Mouse (Mus musculus) frontal cortex, adult 2 months (tissue): ENCODE data around the gene Grin2b. TPM values are rescaled to one million over a fixed set of nuclear protein-coding genes. Genes with fewer than 3 reads are reported as not detected.

ENCODE experiments used
- DNase-seq, 2 experiments: peaks; one replicate each; pipeline ENCODE4 v3.0.0; 2022; ENCODE audit warnings: low spot score in 1 of 2; ENCODE audit errors: extremely low spot score in 1 of 2
- polyA plus RNA-seq: library from polyadenylated mRNA; depleted of rRNA; stranded (reverse); fragments of >200 nt; gene quantifications from 2 replicates; pipeline ENCODE4 v1.2.3, GENCODE M21; 2012

The Grin2b gene
- polyA plus RNA-seq, 1 experiment = 44.3 TPM

DNA sequence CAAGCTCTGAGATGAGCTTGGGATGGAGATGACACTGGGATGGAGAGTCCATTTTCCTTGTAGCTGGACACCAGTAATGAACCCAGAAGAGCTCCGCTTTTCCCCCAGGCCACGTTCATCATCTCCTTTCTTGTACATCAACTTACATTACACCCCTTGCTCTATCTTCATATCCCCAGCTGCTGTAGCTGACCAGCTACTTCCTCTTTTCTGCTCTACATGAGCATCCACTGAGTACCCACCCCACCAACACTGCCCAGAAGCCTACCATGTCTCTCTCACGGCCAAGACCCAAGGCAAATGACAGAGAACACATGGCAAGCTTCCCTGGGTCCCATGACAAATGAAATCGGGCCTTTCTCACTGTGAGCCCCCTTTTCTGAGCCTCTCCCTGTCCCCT lies 161.8 kb downstream of the Grin2b start:
- DNase-seq = no peak

DNA sequence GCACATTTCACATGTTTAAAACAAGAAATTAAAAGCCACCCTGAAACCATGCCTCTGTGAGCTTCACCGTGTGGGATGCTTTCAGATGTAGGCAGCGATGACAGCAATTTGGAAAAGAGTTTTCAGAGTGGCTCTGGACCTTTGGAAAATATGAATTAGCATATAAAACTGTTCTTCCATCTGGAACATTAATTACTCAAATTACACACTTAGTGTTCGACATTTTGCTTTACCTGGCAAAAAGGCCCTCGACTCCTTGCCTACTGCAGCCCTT lies 162.3 kb downstream of the Grin2b start:
- peak in 1 of 2 experiments; percentile 44 for DNase-seq

DNA sequence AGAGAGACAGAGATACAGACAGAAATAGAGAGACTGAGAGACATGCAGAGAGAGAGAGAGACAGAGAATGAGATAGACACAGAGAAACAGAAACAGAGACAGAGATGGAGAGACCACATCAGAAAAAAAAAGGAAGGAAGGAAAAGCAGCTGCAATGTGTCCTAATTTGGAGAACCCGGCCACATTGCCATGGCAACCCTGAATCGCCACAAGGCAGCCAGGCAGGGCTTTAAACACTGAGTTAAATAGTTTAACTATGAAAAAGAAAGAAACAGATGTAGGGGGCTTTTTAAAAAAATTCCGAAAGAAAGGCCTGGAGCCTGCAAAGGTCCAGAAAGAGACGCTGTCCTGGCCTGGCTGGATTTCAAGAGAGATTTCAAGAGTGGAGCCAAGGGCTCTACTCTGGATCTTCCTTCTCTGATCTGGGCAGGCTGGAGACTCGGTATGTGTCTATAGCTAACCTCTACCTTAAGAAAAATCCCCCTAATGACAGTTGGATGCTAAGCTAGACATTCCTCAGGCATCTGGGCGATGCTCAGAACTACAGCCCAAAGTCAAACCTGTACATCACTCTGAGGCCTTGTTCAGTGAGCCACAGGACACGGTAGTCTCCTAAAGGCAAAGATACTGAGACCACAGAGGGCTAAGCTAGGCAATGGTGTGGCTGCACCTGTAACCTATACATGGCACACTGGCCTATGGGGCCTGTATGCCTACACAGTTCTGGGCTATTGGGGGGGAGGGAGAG lies 162.8 kb downstream of the Grin2b start:
- DNase-seq = peak in 1 of 2 experiments; percentile 60

DNA sequence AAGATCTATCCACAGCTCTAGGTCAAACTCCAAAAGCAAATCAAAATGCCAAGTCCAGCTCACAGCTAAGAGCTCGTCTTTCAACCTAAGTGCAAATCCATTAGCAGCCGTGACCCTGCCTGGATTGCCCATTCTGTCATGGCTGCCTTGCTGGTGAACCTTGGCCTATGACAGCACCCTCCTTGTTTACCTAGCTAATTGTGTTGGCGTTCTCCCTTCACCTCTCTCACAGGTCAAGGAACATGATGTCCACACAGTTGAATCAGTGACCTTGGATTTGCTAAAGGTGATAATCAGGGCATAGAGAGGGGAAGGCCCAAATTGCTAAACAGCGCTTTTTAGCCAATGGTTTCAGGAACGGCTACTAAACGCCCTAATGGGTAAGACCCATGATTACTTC lies 165.2 kb downstream of the Grin2b start:
- no peak for DNase-seq

DNA sequence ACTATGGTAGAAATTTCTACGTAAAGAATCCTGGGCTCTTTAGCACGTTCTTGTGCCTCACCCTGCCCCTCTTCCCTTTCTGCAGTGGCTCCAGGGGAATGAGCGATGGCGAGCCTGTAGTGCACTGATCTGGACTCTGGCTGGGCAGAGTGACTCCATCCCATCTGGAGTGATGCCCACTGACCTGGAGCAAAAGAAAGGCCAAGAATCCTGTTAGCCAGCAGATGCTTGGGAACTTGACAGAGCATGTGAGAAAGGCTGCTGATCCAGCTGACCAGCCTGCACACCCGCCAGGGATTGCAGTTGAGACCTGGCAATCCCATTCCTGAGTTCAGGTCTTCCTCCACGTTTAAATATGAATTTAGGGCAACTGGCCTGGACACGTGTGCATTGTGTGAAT lies 178.6 kb downstream of the Grin2b start:
- no peak for DNase-seq

DNA sequence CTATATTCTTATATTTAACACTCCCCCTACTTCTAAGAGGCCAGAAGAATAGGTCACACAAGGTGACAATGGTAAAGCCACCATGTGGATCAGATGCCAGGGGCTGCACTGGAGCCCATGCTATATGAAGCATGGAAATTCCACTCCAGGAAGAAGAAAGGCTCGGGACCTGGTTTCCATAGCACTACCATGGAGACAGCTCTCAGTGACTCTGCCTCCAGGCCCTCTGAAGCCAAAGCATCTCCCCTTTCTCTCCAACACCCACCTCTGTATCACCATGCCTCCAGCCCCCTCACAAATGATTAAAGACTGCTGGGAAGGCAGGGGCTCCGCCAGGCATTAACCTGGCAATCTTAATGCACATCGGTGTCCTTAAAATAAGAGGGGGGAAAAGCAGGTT lies 179.4 kb downstream of the Grin2b start:
- peak in 1 of 2 experiments; percentile 31 for DNase-seq

DNA sequence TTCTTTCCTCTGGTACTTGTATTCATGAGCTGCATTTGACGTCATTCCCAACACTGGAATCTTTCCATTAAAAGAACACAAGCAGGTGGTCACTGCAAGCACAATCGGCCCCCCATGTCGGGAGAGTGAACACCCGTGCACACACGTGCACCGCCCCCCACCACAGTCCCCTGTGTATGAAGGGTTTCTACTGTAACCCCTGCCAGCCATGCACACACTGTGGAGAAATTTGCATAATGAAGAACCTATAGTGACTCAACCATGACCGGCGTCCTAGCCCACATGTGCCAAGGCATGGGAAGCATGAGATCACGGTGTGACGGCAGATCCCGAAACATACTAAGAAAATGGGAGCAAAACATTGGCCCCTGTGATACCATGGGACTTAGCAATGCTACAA lies 179.9 kb downstream of the Grin2b start:
- no peak for DNase-seq

DNA sequence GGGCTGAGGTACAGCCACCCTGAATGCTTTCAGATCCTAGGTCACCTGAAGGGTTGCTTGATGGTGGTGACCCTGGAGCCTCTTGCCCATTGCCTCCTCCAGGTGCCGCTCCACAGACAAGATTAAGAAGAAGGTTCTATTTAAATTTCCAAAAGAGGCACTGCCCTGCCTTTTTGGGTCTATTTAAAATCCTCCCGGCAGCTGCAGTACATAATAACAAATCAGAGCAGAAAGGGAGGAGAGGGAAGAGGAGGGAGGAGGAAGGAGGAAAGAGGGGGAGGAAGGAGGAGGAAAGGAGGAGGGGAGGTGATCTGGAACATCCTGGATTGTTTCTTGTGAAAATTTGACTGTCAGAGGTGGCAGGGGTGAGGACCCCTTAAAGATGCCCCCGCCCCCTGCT lies 197.2 kb downstream of the Grin2b start:
- peak in 1 of 2 experiments; percentile 35 for DNase-seq

DNA sequence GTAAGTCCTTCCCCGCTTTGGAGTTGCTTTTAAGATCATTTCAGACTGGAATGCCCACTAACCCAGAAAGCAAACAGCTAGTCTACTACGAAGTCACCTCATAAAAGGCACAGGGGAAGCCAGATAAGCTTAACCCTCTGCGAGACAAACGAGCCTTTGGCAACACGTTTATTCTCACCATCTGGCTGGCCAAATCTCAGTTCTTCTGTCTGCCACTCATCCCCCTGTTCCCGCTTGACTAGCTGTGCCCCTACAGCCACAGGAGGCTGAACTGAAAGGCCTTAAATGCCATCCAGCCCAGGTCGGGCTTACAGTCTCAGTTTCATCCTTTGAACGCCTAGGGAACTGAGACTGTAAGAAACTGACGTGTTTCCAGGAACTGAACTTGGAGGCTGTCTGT lies 200.8 kb downstream of the Grin2b start:
- DNase-seq = no peak

DNA sequence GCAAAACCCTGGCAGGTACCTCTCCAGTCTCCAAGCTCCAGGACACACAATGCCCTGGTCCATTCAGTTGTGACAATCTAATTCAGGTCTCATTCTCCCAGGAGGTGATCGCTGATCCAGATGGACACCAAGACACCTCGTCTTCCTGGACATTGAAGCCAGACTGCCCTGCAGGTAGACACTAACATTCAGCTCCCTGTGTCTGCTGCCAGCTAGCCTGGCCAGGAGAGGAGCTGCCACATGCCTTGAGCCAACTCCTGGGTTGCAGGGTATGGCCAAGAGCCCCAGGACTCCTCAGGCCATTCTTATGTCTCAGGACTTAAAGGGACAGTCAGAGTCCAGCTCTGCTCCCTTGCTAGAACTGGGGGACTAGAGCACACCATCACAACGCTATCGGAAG lies 201.8 kb downstream of the Grin2b start:
- DNase-seq = no peak

DNA sequence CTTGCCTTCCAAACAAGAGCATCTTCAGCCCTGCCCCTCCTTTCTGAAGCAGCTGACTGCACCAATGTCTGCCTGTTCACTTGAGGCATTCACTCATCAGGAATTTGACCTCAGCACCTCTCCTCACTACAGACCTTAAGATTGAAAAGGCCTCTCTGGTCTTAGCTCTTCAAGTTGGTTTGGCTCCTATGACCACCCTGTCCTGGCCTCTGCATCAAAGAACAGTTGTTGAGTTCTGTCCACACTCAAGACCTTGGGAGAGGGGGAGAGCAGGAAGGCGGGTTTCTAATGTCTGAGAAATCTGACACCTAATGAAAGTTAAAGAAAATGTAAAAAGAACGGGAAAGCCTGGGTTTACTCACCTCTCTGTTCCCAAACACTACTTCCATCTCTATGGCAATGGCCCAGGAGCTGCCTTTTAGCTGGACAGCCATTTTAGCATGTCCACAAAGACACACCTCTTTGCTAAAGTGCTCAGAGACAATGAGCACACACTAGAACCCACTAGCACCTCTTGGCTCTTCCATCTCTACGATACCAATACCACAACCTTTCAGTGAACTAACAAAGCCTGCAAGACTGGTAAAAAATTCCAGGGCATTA lies 202.5 kb downstream of the Grin2b start:
- no peak for DNase-seq

DNA sequence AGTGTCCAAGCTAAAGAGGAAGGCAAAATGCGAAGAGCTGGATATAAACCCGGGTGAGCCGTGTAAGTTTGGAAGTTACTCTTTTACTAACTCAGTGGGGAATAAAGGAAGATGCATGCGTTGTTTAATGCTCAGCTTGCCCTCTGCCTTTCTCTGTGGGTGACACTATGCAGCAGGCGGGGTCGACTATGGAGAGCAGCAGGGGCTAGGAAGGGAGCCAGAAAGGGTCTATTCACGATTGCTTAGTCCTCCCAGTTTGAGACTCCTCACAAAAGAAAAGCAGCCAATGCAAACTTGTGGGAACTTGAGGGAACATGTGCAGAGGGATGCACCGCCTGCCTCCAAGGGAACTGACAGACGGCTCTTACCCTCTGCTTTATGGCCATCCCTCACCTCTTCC lies 211.5 kb downstream of the Grin2b start:
- DNase-seq = no peak

DNA sequence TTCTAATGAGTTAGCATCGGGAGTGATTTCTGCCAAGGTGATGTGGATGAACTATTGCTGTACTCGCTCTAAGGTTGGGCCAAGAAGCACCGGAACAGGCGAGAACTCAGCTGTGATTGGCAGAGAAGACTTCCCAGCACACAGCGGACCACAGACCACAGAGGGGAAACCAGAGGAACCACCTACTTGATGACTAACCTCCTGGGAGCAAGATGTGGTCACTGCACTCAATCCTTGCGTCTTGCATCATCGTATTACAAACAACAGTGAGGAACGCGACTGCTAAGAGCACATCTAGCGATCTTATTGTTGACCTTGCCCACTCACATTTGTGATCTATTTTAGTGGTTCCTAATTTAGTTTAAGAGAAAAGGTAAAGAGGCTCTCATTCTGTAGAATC lies 213.7 kb downstream of the Grin2b start:
- DNase-seq = no peak

DNA sequence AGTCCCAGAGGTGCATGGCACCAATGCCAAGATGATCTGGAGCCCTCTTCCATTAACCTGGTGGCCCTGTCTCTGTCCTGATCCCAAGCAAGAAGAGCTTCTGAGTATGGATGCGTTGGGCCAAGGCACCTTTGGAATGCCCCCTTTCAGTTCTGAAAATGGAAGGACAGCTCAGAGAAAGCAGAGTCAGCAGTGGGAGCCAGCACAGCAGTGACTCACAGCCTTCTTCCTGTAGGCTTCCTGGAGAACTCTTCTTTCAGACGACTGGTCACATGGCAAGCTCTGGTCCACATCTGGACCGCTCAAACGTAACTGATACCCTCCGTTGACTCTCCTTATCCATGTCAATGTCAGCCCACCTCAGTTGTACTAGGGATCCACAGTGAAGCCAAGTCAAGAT lies 221.6 kb downstream of the Grin2b start:
- no peak for DNase-seq

DNA sequence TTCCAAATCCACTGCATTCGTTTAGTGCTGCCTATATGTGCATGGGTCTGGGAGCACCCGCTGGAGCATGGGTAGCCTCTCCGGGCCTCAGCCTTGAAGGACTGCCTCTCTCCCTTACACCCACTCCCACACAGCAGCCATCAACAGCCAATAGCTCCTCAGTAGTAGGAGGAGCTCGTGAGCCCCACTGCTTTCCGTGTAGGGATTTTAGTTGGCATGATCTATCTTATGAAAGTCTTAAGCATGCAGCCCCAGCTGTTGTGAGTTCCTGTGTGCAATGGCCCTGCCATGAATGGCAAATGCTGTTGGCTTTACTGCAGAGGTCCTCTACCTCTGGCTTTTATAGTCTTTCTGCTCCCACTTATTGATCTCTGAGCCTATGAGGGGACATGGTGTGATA lies 227.8 kb downstream of the Grin2b start:
- no peak for DNase-seq

DNA sequence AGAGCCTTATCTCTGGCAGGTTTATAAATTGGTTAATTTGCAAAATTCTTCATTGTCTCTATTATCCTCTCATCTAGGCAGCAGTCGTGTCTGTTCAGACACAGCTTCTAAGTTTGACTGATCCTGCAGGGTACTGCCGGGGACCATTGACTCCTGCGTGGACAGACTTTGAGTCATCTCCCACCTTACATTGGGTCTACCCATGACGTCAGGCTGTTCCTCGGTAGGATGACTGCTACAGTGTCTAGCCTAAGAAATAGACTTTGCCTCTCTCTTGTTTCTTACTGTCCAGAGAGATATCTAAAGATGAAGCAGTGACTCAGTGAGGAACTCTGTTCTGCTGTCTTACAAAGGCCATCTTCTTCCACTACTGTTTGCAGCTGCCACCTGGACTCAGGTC lies 229.0 kb downstream of the Grin2b start:
- no peak for DNase-seq

DNA sequence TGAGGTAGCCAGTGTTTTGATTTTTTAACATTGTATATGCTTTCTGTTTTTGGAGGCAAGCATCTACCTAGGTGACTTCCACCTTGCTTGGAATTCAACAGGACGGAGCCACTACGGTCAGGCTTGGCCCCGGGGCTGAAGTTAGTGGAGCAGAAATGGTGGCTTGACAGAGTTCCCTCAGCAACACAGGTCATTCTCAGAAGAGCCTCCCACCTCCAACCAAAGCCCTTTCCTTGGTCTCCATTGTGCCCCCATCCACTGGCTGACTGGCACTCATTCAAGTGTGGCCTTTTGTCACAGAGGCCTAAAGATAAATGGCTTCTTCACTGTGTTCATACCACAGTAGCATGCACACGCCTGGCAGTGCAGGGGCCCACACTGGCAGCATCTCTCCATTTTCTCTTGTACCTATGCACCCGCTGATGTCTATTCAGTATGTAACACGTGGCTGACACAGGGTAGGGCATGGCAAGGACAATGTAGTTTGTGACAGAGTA lies 230.1 kb downstream of the Grin2b start:
- DNase-seq = no peak

DNA sequence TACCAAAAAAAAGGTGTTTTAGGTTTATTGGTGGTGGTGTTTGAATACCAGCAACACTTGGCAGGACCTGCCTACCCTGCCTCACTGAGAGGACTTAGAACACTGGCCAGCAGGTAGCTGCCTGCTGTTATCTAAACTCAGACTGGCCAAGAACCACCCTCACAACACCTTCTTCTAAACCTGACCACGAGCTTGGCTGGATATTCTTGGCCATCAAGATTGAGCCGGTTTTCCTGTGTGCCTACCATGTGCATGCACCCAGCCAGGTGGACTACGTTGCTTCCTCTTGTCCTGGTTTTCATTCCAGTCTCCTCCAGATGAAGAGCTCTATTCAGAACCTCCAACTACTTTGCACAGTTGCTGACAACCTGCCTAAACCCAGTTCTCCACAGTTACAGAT lies 240.4 kb downstream of the Grin2b start:
- DNase-seq = no peak

DNA sequence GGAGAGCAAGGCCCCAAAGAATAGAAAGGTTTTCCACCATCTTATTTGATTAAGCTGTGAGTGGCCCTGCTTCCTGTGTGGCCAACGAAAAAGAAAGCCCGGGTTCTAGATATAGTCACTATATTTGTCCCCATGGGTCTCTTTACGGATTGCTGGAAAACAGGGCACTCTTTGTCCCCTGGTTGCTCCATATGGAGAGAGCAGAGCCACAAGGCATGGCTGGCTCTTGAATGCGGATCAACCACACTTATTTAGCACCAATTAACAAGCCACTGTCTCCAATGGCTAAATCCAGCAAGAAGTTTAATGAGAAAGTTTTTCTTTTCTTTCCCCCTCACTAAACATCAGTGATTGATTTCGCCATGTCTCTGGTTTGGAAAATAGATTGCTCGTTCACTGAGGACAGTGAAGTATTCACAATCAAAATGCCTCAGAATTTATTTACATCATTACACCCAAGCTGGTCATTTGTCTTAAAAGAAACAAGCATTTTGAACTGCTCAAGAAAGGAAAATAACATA lies 240.9 kb downstream of the Grin2b start:
- no peak for DNase-seq

DNA sequence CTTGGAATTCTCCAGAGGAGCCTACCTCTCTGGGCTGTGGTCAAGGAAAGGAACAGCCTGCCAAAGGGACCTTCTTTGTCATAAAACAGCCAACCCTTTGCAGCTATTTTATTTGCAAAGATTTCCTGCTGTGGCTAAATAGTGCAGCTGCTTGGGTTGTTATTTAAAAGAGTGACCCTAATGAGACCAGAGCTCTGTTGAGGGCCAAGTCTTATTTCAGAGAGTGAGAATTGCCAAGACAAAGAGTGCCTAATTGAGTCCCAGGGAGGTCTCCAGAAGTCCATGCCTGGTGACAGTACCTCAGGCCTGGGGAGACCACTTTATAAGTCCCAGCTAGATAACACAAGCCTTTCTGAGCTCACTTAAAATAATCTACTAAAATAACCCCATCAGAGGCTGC lies 255.6 kb downstream of the Grin2b start:
- DNase-seq = no peak

DNA sequence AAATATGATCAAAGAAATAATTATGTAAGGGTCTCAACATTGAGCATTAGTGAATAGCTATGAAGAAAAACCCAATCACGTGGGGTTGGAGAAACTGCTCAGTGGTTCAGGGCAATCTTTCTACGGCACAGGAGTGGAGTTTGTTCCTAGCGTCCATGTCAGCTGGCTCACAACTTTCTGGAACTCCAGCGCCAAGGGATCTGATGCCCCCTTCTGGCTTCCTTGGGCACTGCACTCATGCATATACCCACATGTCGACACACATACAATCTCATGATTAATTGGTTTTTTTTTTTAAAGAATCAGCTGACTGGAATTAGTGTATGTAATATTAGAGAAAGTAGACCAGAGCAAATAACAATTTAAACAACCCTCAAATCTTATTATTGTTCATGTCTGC lies 258.7 kb downstream of the Grin2b start:
- DNase-seq = no peak

DNA sequence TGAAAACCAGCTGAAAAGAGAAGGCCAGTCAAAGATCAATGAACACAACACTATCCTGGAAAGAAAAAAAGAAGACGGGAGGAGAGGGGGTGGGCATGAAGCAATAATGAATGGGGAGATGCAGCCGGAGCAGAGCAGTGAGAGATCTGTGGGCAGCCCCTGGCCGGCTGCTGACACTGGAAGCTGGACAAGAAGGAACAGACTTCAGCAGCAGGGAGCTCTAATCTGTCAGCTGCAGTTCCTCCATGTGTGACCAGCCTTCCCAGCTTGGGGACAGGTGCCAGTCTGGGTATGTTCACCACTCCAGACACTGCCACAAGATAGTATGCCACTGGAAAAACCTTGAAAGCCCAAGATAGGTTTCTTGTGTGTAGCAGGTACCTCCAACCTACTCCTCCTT lies 261.2 kb downstream of the Grin2b start:
- no peak for DNase-seq
